Mouse (Mus musculus): ENCODE measurements around the gene Gpsm3. TPM values are rescaled to one million over a fixed set of nuclear protein-coding genes. Genes with fewer than 3 reads are reported as not detected.

The Gpsm3 gene
- polyA plus RNA-seq, 1 experiment from 2014 or later = 8.5 TPM

GRCm38 (mm10) chr17:34582528-34582927 lies 7.1 kb upstream of the Gpsm3 start:
- no peak overlapping the region for H3K4me3 ChIP-seq (replicated peaks)
- no peak overlapping the region for H3K27ac ChIP-seq (replicated peaks)
- no peak for ATAC-seq (ENCODE audit: insufficient number of reproducible peaks, low FRiP score, low TSS enrichment, low read depth)
- H3K27me3 ChIP-seq = no peaks in the 10 kb centered on the region
- 84% methylated on average over 12 of the region's 12 CpGs for WGBS
- no peak overlapping the region for H3K4me2 ChIP-seq (replicated peaks)
- no peak overlapping the region for H3K9ac ChIP-seq
- H3K4me1 ChIP-seq = peaks cover 13% of the 10 kb centered on the region
- no peaks in the 10 kb centered on the region for H3K9me3 ChIP-seq (replicated peaks)
- no peaks in the 10 kb centered on the region for H3K36me3 ChIP-seq

- no peaks in the 10 kb centered on the region for H3K36me3 ChIP-seq
- H3K4me1 ChIP-seq = peaks cover 18% of the 10 kb centered on the region
- no peak overlapping the region for H3K27ac ChIP-seq (replicated peaks)
- H3K4me3 ChIP-seq (replicated peaks) = no peak overlapping the region
- no peak for ATAC-seq (ENCODE audit: insufficient number of reproducible peaks, low FRiP score, low TSS enrichment, low read depth)
- H3K9ac ChIP-seq = no peak overlapping the region
- no peak overlapping the region for H3K4me2 ChIP-seq (replicated peaks)
- H3K9me3 ChIP-seq (replicated peaks) = no peaks in the 10 kb centered on the region
- 40% methylated on average over 7 of the region's 7 CpGs for WGBS
- H3K27me3 ChIP-seq = no peaks in the 10 kb centered on the region
Observed at GRCm38 (mm10) chr17:34583397-34583796, 6.2 kb upstream of the Gpsm3 start.

- H3K4me2 ChIP-seq (replicated peaks) = no peak overlapping the region
- H3K9me3 ChIP-seq (replicated peaks) = no peaks in the 10 kb centered on the region
- H3K27ac ChIP-seq (replicated peaks) = no peak overlapping the region
- H3K9ac ChIP-seq = no peak overlapping the region
- H3K4me3 ChIP-seq (replicated peaks) = no peak overlapping the region
- peaks cover 22% of the 10 kb centered on the region for H3K4me1 ChIP-seq
- ATAC-seq (ENCODE audit: insufficient number of reproducible peaks, low FRiP score, low TSS enrichment, low read depth) = no peak
- 74% methylated on average over 8 of the region's 8 CpGs for WGBS
- H3K36me3 ChIP-seq = no peaks in the 10 kb centered on the region
- no peaks in the 10 kb centered on the region for H3K27me3 ChIP-seq
Observed at GRCm38 (mm10) chr17:34583819-34584218, 5.8 kb upstream of the Gpsm3 start.

DNA sequence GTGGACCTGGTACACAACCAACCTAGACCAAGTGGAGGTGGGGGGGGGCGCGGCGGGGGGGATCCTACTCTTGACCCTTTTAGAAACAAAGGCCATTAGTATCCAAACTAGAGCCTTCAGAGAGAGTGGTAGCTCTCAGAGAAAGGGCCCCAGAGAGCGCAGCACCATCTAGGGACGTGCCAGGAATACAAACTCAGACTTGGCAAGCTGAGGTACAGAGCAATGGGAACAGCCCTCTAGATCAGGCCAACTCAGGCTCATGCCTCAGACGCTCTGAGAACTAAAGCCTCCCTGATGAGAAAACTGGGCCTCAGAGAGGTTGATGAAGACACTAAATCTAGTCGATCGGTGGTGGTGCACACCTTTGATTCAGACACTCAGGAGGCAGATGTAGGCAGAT lies 4.5 kb upstream of the Gpsm3 start:
- no peak overlapping the region for H3K27ac ChIP-seq (replicated peaks)
- H3K4me3 ChIP-seq (replicated peaks) = no peak overlapping the region
- no peaks in the 10 kb centered on the region for H3K27me3 ChIP-seq
- peaks cover 35% of the 10 kb centered on the region for H3K4me1 ChIP-seq
- no peak overlapping the region for H3K4me2 ChIP-seq (replicated peaks)
- H3K36me3 ChIP-seq = no peaks in the 10 kb centered on the region
- H3K9ac ChIP-seq = no peak overlapping the region
- H3K9me3 ChIP-seq (replicated peaks) = no peaks in the 10 kb centered on the region
- WGBS = 87% methylated on average over 8 of the region's 8 CpGs
- ATAC-seq (ENCODE audit: insufficient number of reproducible peaks, low FRiP score, low TSS enrichment, low read depth) = no peak

DNA sequence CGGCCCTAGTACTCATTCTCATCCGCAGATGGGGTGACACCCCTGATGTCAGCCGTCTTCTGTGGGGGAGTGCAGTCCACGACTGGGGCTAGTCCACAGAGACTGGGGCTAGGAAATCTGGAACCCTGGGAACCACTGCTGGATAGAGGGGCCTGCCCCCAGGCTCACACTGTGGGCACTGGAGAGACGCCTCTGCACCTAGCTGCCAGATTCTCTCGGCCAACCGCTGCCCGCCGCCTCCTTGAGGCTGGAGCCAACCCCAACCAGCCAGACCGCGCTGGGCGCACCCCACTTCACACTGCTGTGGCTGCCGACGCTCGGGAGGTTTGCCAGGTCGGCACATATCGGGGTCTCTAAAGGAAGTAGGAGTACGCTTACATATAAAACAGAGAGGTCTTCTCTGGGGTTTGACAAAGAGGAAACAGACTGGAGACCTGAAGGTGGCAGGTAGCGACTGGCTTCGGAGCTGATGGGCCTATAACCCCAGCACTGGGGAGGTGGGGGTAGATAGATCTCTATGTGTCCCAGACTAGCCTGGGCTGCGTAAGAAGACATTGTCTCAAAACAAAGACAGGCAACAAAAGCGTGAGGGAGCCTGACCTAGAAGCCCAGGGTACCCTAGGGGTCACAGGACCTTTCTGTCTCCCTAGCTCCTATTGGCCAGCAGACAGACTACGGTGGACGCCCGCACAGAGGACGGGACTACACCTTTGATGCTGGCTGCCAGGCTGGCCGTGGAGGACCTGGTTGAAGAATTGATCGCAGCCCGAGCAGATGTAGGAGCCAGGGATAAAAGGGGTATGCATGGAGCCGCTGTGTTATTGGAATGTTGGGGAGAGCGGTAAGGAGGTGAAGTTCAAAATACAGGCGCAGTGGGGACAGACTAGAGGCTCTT lies 3.5 kb upstream of the Gpsm3 start:
- no peaks in the 10 kb centered on the region for H3K9me3 ChIP-seq (replicated peaks)
- peaks cover 45% of the 10 kb centered on the region for H3K4me1 ChIP-seq
- H3K9ac ChIP-seq = peak overlapping the region; percentile 90
- WGBS = 23% methylated on average over 32 of the region's 32 CpGs
- H3K27me3 ChIP-seq = no peaks in the 10 kb centered on the region
- H3K4me3 ChIP-seq (replicated peaks) = peak overlapping the region; percentile 84
- ATAC-seq (ENCODE audit: insufficient number of reproducible peaks, low FRiP score, low TSS enrichment, low read depth) = no peak
- peak overlapping the region; percentile 95 for H3K4me2 ChIP-seq (replicated peaks)
- peak overlapping the region; percentile 98 for H3K27ac ChIP-seq (replicated peaks)
- H3K36me3 ChIP-seq = no peaks in the 10 kb centered on the region

DNA sequence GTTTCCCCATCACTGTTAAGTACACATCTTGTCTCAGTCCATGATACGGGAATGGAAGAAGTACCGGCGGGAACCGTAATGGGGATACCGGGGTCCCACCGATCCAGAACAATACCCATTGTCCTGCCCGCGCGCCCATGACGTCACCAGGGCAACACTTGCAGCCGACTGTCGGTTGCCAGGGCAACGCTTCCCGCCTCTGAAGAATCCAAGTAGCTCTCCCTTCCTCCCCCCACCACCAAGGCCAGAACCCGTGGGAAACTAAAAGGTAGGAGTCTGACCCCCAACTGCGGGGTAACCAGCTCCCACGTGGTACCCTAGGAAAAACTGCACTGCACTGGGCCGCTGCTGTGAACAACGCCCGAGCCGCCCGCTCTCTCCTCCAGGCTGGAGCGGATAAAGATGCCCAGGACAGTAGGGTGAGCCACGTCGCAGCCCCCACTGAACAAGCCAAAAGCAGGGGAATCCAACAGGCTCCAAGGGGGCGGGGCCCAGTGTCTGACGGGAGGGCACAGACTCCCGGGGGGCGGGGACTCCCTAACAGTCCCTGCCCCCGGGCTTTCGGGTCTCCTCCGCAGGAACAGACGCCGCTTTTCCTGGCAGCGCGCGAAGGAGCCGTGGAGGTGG lies 2.7 kb upstream of the Gpsm3 start:
- Histone ChIP-seq H3K27me3 (no peaks in the 10 kb centered on the region), H3K9me3 (replicated peaks) (no peaks in the 10 kb centered on the region), H3K4me3 (replicated peaks) (peak overlapping the region; percentile 84), H3K36me3 (no peaks in the 10 kb centered on the region), H3K4me2 (replicated peaks) (peak overlapping the region; percentile 95), H3K9ac (peak overlapping the region; percentile 90), H3K27ac (replicated peaks) (peak overlapping the region; percentile 98), H3K4me1 (peaks cover 51% of the 10 kb centered on the region)
- WGBS = under 1% methylated on average over 38 of the region's 38 CpGs
- ATAC-seq (ENCODE audit: insufficient number of reproducible peaks, low FRiP score, low TSS enrichment, low read depth) = peak; percentile 89

DNA sequence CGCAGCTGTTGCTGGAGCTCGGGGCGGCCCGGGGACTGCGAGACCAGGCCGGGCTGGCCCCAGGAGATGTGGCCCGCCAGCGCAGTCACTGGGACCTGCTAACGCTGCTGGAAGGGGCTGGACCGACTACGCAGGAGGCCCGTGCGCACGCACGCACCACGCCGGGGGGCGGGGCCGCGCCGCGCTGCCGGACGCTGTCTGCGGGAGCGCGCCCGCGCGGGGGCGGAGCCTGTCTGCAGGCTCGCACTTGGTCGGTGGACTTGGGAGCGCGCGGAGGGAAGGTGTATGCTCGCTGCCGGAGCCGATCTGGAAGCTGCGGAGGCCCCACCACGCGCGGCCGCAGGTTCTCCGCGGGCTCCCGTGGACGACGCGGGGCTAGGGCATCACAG lies 2.2 kb upstream of the Gpsm3 start:
- Histone ChIP-seq H3K4me3 (replicated peaks) (peak overlapping the region; percentile 84), H3K9ac (peak overlapping the region; percentile 90), H3K36me3 (no peaks in the 10 kb centered on the region), H3K4me2 (replicated peaks) (peak overlapping the region; percentile 95), H3K27me3 (no peaks in the 10 kb centered on the region), H3K9me3 (replicated peaks) (no peaks in the 10 kb centered on the region), H3K4me1 (peaks cover 51% of the 10 kb centered on the region), H3K27ac (replicated peaks) (peak overlapping the region; percentile 98)
- WGBS = 0% methylated on average over 50 of the region's 50 CpGs
- ATAC-seq (ENCODE audit: insufficient number of reproducible peaks, low FRiP score, low TSS enrichment, low read depth) = peak; percentile 87

DNA sequence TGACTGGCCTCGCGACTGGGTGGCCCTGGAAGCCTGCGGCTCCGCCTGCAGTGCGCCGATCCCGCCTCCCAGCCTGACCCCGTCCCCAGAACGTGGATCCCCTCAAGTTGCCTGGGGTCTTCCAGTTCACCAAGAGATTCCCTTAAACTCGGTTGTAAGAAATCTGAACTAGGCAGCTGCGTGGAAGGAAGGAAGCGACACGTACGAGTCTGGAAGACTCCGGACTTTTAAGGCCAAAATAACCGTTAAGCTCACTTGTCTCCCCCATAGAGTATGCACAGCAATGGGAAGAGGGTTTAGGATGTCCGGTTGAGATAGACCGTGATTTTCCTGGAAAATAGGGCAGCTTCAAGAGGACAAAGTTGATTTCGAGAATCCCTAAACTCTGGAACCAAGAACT lies 1.8 kb upstream of the Gpsm3 start:
- no peaks in the 10 kb centered on the region for H3K9me3 ChIP-seq (replicated peaks)
- H3K4me3 ChIP-seq (replicated peaks) = peak overlapping the region; percentile 84
- H3K36me3 ChIP-seq = no peaks in the 10 kb centered on the region
- no peaks in the 10 kb centered on the region for H3K27me3 ChIP-seq
- ATAC-seq (ENCODE audit: insufficient number of reproducible peaks, low FRiP score, low TSS enrichment, low read depth) = no peak
- peak overlapping the region; percentile 95 for H3K4me2 ChIP-seq (replicated peaks)
- H3K4me1 ChIP-seq = peaks cover 51% of the 10 kb centered on the region
- H3K27ac ChIP-seq (replicated peaks) = peak overlapping the region; percentile 98
- 3% methylated on average over 19 of the region's 19 CpGs for WGBS
- H3K9ac ChIP-seq = peak overlapping the region; percentile 90

GRCm38 (mm10) chr17:34588767-34589166 lies 839 bp upstream of the Gpsm3 start:
- no peaks in the 10 kb centered on the region for H3K36me3 ChIP-seq
- no peak overlapping the region for H3K4me3 ChIP-seq (replicated peaks)
- H3K9me3 ChIP-seq (replicated peaks) = no peaks in the 10 kb centered on the region
- WGBS = 49% methylated on average over 3 of the region's 3 CpGs
- H3K9ac ChIP-seq = no peak overlapping the region
- no peak for ATAC-seq (ENCODE audit: insufficient number of reproducible peaks, low FRiP score, low TSS enrichment, low read depth)
- peaks cover 58% of the 10 kb centered on the region for H3K4me1 ChIP-seq
- no peak overlapping the region for H3K4me2 ChIP-seq (replicated peaks)
- no peaks in the 10 kb centered on the region for H3K27me3 ChIP-seq
- H3K27ac ChIP-seq (replicated peaks) = no peak overlapping the region

DNA sequence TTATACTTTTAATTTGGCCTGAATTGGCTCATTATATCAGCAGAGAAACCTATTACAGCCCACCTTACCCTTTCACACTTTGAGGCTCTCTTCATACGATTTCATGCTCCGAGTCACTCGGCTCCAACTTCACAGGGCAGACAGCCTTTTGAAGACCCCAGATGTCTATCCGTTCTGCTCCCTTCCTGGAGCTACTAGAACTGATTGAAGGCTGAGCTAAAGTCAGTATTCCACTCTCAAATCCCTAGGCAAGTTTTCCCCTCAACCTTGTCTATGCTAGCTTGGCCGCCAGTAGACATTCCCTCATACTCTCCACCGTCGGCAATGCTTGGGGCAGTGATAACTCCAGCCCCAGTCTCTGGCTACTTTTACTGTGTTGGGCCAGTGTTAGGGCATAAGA lies 400 bp upstream of the Gpsm3 start:
- 29% methylated on average over 7 of the region's 7 CpGs for WGBS
- Histone ChIP-seq H3K4me1 (peaks cover 63% of the 10 kb centered on the region), H3K27me3 (no peaks in the 10 kb centered on the region), H3K9ac (no peak overlapping the region), H3K9me3 (replicated peaks) (no peaks in the 10 kb centered on the region), H3K4me3 (replicated peaks) (no peak overlapping the region), H3K4me2 (replicated peaks) (no peak overlapping the region; the same call in 1 of the 2 replicates), H3K27ac (replicated peaks) (no peak overlapping the region), H3K36me3 (no peaks in the 10 kb centered on the region)
- ATAC-seq (ENCODE audit: insufficient number of reproducible peaks, low FRiP score, low TSS enrichment, low read depth) = no peak

DNA sequence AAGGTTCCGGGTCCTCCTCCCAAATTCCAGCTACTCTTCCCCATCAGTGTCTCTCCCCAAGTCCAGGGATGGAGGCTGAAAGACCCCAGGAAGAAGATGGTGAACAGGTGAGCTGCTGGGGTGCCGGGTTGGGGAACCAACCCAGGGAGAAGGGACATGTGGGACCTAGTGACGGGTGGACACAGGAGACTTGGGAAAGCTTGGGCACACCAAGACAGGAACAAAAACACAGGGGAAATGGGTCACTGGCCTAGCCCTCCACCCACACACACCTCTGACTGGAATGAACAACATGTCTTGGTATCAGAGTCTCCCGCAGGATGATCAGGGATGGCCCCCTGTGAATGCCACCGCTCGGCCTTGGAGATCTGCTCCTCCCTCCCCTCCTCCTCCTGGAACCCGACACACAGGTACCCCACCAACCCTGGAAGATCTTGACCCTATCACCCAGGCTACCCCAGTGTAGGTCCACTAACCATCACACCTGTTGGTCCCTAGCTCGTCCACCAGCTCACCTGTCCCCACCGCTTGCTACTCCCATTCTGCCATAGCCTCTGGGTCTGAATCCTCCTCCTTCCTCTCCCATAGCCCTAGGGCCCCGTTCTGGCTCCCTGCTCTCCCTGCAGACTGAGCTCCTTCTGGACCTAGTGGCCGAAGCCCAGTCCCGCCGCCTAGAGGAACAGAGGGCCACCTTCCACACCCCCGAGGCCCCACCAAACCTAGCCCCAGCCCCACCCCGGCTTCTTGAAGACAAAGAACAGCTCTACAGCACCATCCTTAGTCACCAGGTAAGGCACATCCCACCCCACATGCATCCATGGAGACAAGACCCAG lies 765 bp downstream of the Gpsm3 start:
- no peaks in the 10 kb centered on the region for H3K9me3 ChIP-seq (replicated peaks)
- H3K27me3 ChIP-seq = no peaks in the 10 kb centered on the region
- peak overlapping the region; percentile 16; the same call in 1 of the 2 replicates for H3K4me3 ChIP-seq (replicated peaks)
- no peak overlapping the region for H3K9ac ChIP-seq
- 63% methylated on average over 15 of the region's 15 CpGs for whole genome bisulfite sequencing
- no peak for ATAC-seq (ENCODE audit: insufficient number of reproducible peaks, low FRiP score, low TSS enrichment, low read depth)
- peaks cover 72% of the 10 kb centered on the region for H3K4me1 ChIP-seq
- H3K4me2 ChIP-seq (replicated peaks) = peak overlapping the region; percentile 78
- H3K27ac ChIP-seq (replicated peaks) = peak overlapping the region; percentile 98
- peaks cover 11% of the 10 kb centered on the region for H3K36me3 ChIP-seq
